Mouse (Mus musculus): Measurements from ENCODE around the gene Gm20518. TPM values are rescaled to one million over a fixed set of nuclear protein-coding genes. Genes with fewer than 3 reads are reported as not detected.

Gene Gm20518
- polyA plus RNA-seq, 1 experiment from 2014 or later = 0.27 TPM

DNA sequence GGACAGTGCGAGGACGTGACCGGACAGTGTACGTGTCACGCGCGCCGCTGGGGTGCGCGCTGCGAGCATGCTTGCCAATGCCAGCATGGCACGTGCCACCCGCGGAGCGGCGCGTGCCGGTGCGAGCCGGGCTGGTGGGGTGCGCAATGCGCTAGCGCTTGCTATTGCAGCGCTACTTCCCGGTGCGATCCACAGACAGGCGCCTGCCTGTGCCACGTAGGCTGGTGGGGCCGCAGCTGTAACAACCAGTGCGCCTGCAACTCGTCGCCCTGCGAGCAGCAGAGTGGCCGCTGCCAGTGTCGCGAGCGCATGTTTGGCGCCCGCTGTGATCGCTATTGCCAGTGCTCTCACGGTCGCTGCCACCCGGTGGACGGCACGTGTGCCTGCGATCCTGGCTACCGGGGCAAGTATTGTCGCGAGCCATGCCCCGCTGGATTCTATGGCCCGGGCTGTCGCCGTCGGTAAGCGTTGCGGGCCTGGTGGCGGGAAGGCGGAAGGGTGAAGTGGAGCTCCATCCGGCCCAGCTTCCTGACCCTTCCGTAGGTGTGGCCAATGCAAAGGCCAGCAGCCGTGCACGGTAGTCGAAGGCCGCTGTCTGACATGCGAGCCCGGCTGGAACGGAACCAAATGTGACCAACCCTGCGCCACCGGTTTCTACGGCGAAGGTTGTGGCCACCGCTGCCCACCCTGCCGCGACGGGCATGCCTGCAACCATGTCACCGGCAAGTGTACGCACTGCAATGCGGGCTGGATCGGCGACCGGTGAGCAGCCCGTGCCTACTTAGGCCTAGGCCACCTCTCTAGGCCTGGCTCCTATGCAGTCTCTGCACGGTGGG is 88.4 kb downstream of the Gm20518 start:
- H3K9me3 ChIP-seq = no peaks in the 10 kb centered on the region
- 13% methylated on average over 83 of the region's 83 CpGs for WGBS
- H3K9ac ChIP-seq = no peak overlapping the region
- no peak for ATAC-seq (ENCODE audit: insufficient number of reproducible peaks, low FRiP score, low TSS enrichment, low read depth)
- H3K36me3 ChIP-seq = peaks cover 36% of the 10 kb centered on the region
- H3K4me3 ChIP-seq = peak overlapping the region; percentile 32
- H3K4me1 ChIP-seq = peaks cover 98% of the 10 kb centered on the region
- H3K27ac ChIP-seq = peak overlapping the region; percentile 59; the same call in 1 of the 2 replicates
- H3K4me2 ChIP-seq = peak overlapping the region; percentile 52
- peaks cover 25% of the 10 kb centered on the region for H3K27me3 ChIP-seq

GRCm38 (mm10) chr16:17802456-17802838 is 89.0 kb downstream of the Gm20518 start:
- Histone ChIP-seq H3K4me1 (peaks cover 95% of the 10 kb centered on the region), H3K27me3 (peaks cover 25% of the 10 kb centered on the region), H3K4me2 (peak overlapping the region; percentile 52), H3K9ac (no peak overlapping the region), H3K27ac (no peak overlapping the region), H3K4me3 (peak overlapping the region; percentile 32), H3K9me3 (no peaks in the 10 kb centered on the region), H3K36me3 (peaks cover 31% of the 10 kb centered on the region)
- no peak for ATAC-seq (ENCODE audit: insufficient number of reproducible peaks, low FRiP score, low TSS enrichment, low read depth)
- WGBS = 18% methylated on average over 18 of the region's 18 CpGs

GRCm38 (mm10) chr16:17801777-17802455 is 89.6 kb downstream of the Gm20518 start:
- peak overlapping the region; percentile 4; the same call in 1 of the 2 replicates for H3K9ac ChIP-seq
- WGBS = 24% methylated on average over 7 of the region's 7 CpGs
- H3K27me3 ChIP-seq = peaks cover 25% of the 10 kb centered on the region

GRCm38 (mm10) chr16:17799584-17799983 is 91.9 kb downstream of the Gm20518 start:
- Histone ChIP-seq H3K27ac (no peak overlapping the region), H3K36me3 (peaks cover 17% of the 10 kb centered on the region), H3K4me2 (peak overlapping the region; percentile 62), H3K27me3 (peaks cover 25% of the 10 kb centered on the region), H3K4me3 (peak overlapping the region; percentile 70), H3K4me1 (peaks cover 88% of the 10 kb centered on the region), H3K9ac (no peak overlapping the region), H3K9me3 (no peaks in the 10 kb centered on the region)
- ATAC-seq (ENCODE audit: insufficient number of reproducible peaks, low FRiP score, low TSS enrichment, low read depth) = no peak

More at GRCm38 (mm10) chr16:17801777-17802455, 89.6 kb downstream of the Gm20518 start:
- Histone ChIP-seq H3K27ac (no peak overlapping the region), H3K4me1 (peaks cover 95% of the 10 kb centered on the region), H3K4me3 (no peak overlapping the region; the same call in 1 of the 2 replicates), H3K36me3 (peaks cover 27% of the 10 kb centered on the region), H3K9me3 (no peaks in the 10 kb centered on the region), H3K4me2 (peak overlapping the region; percentile 52)
- no peak for ATAC-seq (ENCODE audit: insufficient number of reproducible peaks, low FRiP score, low TSS enrichment, low read depth)

DNA sequence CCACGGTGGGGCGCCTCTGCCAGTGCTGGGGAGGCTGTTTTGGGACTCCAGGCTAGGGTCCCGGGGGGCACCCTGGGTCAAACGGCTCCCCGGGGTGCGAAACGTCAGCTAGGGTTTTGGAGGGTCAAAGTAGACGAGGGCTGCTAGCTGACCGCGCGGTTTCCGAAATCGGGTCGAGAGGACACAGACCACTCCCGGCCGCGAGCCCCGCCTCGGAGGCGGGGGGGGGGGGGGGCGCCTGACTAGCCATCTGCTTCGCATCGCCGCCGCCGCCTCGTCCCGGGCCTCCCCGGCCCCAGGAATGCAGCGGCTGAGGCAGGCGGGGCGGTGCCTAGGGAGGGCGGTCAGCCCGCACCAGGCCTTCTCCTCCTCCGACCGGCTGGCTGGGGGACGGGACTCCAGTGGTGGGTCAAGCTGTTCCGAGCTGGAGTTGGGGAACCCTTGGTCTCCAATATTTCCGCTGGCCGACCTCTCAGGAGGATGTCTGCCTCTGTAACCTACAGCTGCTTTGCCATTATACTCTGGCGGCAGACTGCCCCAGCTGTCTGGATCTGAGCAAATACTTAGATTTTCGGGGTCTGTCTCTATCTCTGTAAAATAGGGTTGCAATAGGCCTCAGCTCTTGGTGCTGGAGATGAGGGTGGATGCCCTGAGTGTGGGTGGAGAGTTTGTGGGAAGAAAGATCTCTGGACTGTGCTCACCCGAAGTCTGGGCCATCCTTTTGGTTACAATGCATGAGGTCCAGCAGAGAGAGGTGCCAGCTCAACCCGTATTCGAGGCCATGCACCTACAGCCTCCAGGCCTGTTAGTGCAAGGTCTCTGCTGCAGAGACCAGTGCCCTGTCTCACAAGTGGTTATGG is 92.9 kb downstream of the Gm20518 start:
- H3K4me1 ChIP-seq = peaks cover 78% of the 10 kb centered on the region
- H3K9me3 ChIP-seq = no peaks in the 10 kb centered on the region
- peak overlapping the region; percentile 92 for H3K9ac ChIP-seq
- peak; percentile 58 for ATAC-seq (ENCODE audit: insufficient number of reproducible peaks, low FRiP score, low TSS enrichment, low read depth)
- WGBS = 2% methylated on average over 41 of the region's 45 CpGs
- H3K4me2 ChIP-seq = peak overlapping the region; percentile 62
- H3K27ac ChIP-seq = peak overlapping the region; percentile 98
- H3K27me3 ChIP-seq = peaks cover 21% of the 10 kb centered on the region
- H3K4me3 ChIP-seq = peak overlapping the region; percentile 70
- peaks cover 11% of the 10 kb centered on the region for H3K36me3 ChIP-seq

DNA sequence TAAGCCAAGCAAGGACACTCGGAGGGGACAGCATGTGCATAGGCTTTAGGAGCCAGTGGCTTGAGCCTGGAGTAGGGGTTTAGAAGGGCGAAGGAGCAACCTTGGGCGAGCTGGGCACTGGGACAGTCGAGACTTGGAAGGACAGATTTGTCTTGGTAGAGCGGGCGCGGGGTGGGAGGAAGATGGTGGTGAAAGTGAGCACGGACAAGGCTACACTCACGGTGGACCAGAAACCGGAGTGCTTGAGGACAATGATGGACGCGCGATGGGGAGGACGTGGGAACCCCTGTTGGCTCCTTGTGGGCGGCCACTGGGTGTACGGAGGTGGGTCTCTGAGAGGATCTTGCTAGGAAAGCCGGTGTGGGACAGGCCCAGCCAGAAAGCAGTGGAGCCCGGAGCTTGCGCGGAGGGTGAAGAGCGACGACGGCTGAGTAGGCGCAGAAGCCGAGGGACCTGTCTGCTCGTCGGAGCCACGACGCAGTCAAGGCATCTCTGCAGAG is 93.6 kb downstream of the Gm20518 start:
- Histone ChIP-seq H3K9ac (peak overlapping the region; percentile 92), H3K9me3 (no peaks in the 10 kb centered on the region), H3K27ac (peak overlapping the region; percentile 98), H3K36me3 (peaks cover 11% of the 10 kb centered on the region), H3K4me3 (peak overlapping the region; percentile 70), H3K4me2 (peak overlapping the region; percentile 62), H3K27me3 (peaks cover 14% of the 10 kb centered on the region), H3K4me1 (peaks cover 71% of the 10 kb centered on the region)
- 2% methylated on average over 29 of the region's 29 CpGs for WGBS
- ATAC-seq (ENCODE audit: insufficient number of reproducible peaks, low FRiP score, low TSS enrichment, low read depth) = 0 out of 2 replicates have a peak, but pooled peaks have one; percentile 13

DNA sequence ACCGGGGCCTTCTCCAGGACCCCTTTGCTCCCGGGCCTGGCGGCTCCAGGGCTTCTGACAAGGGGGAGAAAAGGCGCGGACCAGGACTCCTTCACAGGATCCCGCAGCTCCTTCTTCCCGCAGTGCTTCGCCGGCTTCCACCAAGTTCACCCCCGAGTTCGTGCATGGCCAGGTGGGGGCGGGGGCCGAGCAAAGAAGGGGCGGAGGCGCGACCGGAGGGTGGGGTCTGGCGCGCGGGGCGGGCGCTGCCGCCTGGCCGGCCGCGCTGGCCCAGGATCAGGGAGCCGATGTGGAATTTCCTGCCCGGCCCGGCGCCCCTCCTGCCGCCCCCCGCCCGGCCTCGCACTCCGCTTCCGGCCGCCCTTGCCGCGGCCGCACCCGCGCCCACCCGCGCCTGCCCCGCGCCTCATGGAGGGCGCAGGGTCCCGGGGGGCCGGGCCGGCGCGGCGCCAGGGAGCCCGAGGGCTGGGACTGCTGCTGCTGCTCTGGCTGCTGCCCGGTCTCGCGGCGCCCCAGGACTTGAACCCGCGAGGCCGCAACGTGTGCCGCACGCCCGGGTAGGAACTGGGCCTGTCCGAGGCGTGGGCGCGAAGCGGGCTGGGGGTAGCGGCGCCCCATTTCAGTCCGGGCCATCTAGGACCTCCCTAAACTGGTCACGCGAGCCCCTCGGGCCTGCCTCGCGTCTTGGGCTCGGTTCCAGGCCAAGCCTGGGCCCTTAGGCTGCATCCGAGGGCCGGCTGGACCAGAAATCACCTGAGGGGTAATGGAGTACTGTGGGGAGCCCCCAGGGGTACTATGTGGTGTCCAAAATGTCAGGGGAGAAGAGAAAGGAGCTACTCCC is 94.3 kb downstream of the Gm20518 start, which contains the start of gene Scarf2:
Scarf2 (plus strand) TSS at position 312 of the 841 bp plus-strand sequence.
- Histone ChIP-seq H3K9ac (peak within 1 kb of the TSS; percentile 92), H3K4me2 (peak within 1 kb of the TSS; percentile 62), H3K27ac (peak within 1 kb of the TSS; percentile 98), H3K27me3 (peaks cover 7% of the 10 kb centered on the region), H3K4me3 (peak within 1 kb of the TSS; percentile 70), H3K4me1 (peaks cover 64% of the 10 kb centered on the region), H3K36me3 (peaks cover 15% of the 10 kb centered on the region), H3K9me3 (no peaks in the 10 kb centered on the region)
- peak; percentile 76 for ATAC-seq (ENCODE audit: insufficient number of reproducible peaks, low FRiP score, low TSS enrichment, low read depth)
- WGBS = under 1% methylated on average over 70 of the region's 81 CpGs

- Histone ChIP-seq H3K27ac (peak overlapping the region; percentile 98), H3K4me3 (peak overlapping the region; percentile 70)
Observed at GRCm38 (mm10) chr16:17796519-17796918, 95.0 kb downstream of the Gm20518 start.

GRCm38 (mm10) chr16:17795643-17796042 is 95.8 kb downstream of the Gm20518 start:
- Histone ChIP-seq H3K9me3 (no peaks in the 10 kb centered on the region), H3K4me3 (no peak overlapping the region), H3K27me3 (no peaks in the 10 kb centered on the region), H3K36me3 (peaks cover 30% of the 10 kb centered on the region), H3K9ac (no peak overlapping the region), H3K27ac (peak overlapping the region; percentile 40), H3K4me2 (no peak overlapping the region), H3K4me1 (peaks cover 49% of the 10 kb centered on the region)
- 66% methylated on average over 5 of the region's 5 CpGs for WGBS
- ATAC-seq (ENCODE audit: insufficient number of reproducible peaks, low FRiP score, low TSS enrichment, low read depth) = no peak

More at GRCm38 (mm10) chr16:17796519-17796918, 95.0 kb downstream of the Gm20518 start:
- Histone ChIP-seq H3K4me1 (peaks cover 57% of the 10 kb centered on the region), H3K36me3 (peaks cover 21% of the 10 kb centered on the region), H3K4me2 (peak overlapping the region; percentile 62), H3K27me3 (0 out of 2 replicates have a peak, but pooled peaks cover under 1% of the 10 kb centered on the region), H3K9me3 (no peaks in the 10 kb centered on the region), H3K9ac (peak overlapping the region; percentile 92)
- no peak for ATAC-seq (ENCODE audit: insufficient number of reproducible peaks, low FRiP score, low TSS enrichment, low read depth)

DNA sequence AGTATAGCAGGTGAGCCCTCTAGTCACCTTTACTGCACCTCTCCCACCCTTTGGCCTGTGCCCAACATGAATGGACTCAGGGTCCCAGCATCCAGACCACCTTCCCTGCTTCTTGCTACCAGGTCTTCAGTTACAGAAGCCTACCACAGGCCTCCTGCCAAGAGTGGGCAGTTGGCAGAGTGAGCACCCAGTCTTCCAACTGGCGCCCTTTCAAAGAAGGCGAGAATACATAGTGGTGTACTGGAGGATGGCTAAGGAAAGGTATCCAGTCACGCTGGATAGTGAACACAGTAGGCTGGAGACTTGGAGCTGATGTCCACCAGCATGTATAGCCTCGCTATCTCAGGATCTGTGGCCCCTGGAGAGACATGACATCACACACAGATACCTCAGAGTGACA is 97.4 kb downstream of the Gm20518 start:
- Histone ChIP-seq H3K4me1 (peaks cover 35% of the 10 kb centered on the region), H3K9ac (no peak overlapping the region), H3K9me3 (no peaks in the 10 kb centered on the region), H3K4me2 (no peak overlapping the region), H3K36me3 (peaks cover 43% of the 10 kb centered on the region), H3K27me3 (no peaks in the 10 kb centered on the region), H3K4me3 (no peak overlapping the region), H3K27ac (no peak overlapping the region)
- WGBS = 82% methylated on average over 4 of the region's 4 CpGs
- no peak for ATAC-seq (ENCODE audit: insufficient number of reproducible peaks, low FRiP score, low TSS enrichment, low read depth)
